Mouse (Mus musculus): Measurements from ENCODE around the gene Gm13277. TPM values are rescaled to one million over a fixed set of nuclear protein-coding genes. Genes with fewer than 3 reads are reported as not detected.

The Gm13277 gene
- total RNA-seq (2023), result not detected

DNA sequence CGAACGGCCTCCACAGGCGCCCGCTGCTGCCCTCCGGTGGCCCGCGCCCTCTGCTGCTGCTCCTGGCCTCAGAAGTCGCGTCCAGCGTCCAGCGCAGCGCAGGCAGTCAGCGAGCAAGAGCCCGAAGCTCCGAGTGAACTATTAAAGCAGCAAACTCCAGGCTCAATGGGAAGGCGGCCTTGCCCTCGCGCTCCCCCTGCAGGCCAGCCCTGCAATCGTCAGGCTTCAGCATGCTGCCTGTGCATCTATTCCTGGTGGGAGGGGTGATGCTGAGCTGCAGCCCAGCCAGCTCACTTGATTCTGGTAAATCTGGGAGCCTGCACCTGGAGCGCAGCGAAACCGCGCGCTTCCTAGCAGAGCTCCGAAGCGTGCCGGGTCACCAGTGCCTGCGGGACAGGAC, at the start of gene Gm13277:
Gm13277 (plus strand) TSS at position 231 of the 400 bp plus-strand sequence.

DNA sequence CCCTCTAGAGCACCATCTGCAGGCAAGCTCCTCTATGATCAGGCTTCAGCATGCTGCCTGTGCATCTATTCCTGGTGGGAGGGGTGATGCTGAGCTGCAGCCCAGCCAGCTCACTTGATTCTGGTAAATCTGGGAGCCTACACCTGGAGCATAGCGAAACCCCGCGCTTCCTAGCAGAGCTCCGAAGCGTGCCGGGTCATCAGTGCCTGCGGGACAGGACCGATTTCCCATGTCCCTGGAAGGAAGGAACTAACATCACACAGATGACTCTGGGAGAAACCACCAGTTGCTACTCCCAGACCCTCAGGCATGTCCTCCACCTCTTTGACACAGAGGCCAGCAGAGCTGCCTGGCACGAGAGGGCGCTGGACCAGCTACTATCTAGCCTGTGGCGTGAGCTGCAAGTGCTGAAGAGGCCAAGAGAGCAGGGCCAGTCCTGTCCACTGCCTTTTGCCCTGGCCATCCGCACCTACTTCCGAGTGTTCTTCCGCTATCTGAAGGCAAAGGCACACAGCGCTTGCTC, 33.6 kb upstream of the Gm13277 start, which contains the start of gene Gm13271:
Gm13271 (plus strand) TSS at position 51 of the 523 bp plus-strand sequence.

DNA sequence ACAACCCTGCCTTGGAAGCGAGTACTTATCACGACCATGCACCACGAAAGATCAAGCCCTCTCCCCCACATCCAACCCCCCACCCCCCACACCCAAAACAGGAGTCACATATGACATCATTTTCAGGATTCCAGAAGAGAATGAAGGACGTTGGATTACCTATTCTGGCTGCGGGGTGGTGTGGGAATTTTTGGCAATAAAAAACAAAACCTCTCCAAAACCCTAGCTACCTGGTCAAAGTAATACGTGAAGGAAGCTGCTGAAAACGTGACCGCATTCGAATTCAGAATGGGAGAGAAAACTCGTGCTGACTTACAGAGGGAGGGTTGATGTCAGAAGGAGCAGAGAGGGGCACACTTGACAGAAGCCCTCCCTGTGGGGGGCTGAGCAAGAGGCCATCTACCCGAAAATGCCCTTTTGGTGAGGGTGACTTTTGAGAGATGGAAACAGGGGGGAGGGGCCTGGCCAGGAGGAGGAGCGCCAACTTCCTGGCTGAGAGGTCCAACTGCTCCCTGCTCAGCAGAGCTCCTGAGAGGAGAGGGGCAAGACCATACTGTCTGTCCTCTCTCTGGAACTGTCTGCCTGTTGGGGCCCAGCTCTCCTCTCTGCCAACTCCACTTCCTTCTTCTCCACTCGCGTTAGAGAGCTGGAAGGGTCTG, 28.7 kb upstream of the Gm13277 start, which contains the start of gene Gm13283:
Gm13283 (plus strand) TSS at position 510 of the 659 bp plus-strand sequence.

GRCm38 (mm10) chr4:88773534-88773933, 14.9 kb upstream of the Gm13277 start, which contains the start of gene Gm13290:
Gene Gm13290 (plus strand): TSS chr4:88773834.

GRCm38 (mm10) chr4:88776622-88777021, 11.8 kb upstream of the Gm13277 start, which contains the start of gene Gm13289:
Gene Gm13289 (plus strand): TSS chr4:88776922.

GRCm38 (mm10) chr4:88779550-88779949, 8.9 kb upstream of the Gm13277 start, which contains the start of gene Gm13272:
Gene Gm13272 (plus strand): TSS chr4:88779850.

DNA sequence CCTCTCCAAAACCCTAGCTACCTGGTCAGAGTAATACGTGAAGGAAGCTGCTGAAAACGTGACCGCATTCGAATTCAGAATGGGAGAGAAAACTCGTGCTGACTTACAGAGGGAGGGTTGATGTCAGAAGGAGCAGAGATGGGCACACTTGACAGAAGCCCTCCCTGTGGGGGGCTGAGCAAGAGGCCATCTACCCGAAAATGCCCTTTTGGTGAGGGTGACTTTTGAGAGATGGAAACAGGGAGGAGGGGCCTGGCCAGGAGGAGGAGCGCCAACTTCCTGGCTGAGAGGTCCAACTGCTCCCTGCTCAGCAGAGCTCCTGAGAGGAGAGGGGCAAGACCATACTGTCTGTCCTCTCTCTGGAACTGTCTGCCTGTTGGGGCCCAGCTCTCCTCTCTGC, 6.6 kb upstream of the Gm13277 start, which contains the start of gene Ifnz:
Ifnz (plus strand) TSS at position 301 of the 400 bp plus-strand sequence.

GRCm38 (mm10) chr4:88785409-88785808, 3.0 kb upstream of the Gm13277 start, which contains the start of gene Gm13276:
Gene Gm13276 (plus strand): TSS chr4:88785709.

GRCm38 (mm10) chr4:88791250-88791649, 2.8 kb downstream of the Gm13277 start, which contains the start of gene Gm13278:
Gene Gm13278 (plus strand): TSS chr4:88791550.

GRCm38 (mm10) chr4:88793936-88794675, 5.7 kb downstream of the Gm13277 start, which contains the start of gene Gm13275:
Gene Gm13275 (plus strand): TSS chr4:88794487.

GRCm38 (mm10) chr4:88797097-88797496, 8.7 kb downstream of the Gm13277 start, which contains the start of gene Gm13279:
Gene Gm13279 (plus strand): TSS chr4:88797397.

GRCm38 (mm10) chr4:88799365-88799764, 10.9 kb downstream of the Gm13277 start, which contains the start of gene Gm13285:
Gene Gm13285 (plus strand): TSS chr4:88799665.

GRCm38 (mm10) chr4:88802954-88803353, 14.5 kb downstream of the Gm13277 start, which contains the start of gene Gm13287:
Gene Gm13287 (plus strand): TSS chr4:88803254.

GRCm38 (mm10) chr4:88805231-88805630, 16.8 kb downstream of the Gm13277 start, which contains the start of gene Gm13288:
Gene Gm13288 (plus strand): TSS chr4:88805531.

GRCm38 (mm10) chr4:88815928-88816327, 27.5 kb downstream of the Gm13277 start, which contains the start of gene Ifna7:
Gene Ifna7 (plus strand): TSS chr4:88816228.

DNA sequence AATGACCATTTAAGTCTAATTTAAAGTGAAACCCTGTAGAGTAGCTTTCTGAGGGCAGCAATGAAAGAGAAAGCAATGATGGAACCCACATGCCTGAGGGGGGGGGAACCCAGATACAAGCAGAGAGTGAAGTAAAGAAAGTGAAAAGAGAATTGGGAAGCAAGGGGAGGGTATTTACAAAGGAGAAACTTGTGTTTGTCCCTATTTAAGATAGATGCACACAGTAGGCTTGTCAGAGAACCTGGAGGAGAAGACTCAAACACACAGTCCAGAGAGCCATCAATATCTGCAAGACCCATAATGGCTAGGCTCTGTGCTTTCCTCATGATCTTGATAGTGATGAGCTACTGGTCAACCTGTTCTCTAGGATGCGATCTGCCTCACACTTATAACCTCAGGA, 31.2 kb downstream of the Gm13277 start, which contains the start of gene Ifna11:
Ifna11 (plus strand) TSS at position 301 of the 400 bp plus-strand sequence.

GRCm38 (mm10) chr4:88827116-88827515, 38.7 kb downstream of the Gm13277 start, which contains the start of gene Ifna6:
Gene Ifna6 (plus strand): TSS chr4:88827416.

DNA sequence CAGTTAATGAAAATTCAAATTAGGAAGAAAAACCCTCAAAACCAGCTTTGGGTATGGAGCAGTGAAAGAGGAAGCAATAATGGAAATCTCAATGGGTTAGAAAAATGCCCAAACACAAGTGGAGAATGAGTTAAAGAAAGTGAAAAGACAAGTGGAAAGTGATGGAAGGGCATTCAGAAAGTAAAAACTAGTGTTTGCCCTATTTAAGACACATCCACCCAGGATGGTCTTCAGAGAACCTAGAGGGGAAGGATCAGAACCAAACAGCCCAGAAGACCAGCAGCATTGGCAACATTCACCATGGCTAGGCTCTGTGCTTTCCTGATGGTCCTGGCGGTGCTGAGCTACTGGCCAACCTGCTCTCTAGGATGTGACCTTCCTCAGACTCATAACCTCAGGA, 46.8 kb downstream of the Gm13277 start, which contains the start of gene Ifna5:
Ifna5 (plus strand) TSS at position 301 of the 400 bp plus-strand sequence.

Measured in neutrophil, adult 59 days (primary cell).